Mouse (Mus musculus): ENCODE measurements around the gene Tfip11. TPM values are rescaled to one million over a fixed set of nuclear protein-coding genes. Genes with fewer than 3 reads are reported as not detected.

Gene Tfip11
- polyA plus RNA-seq, 1 experiment = 31.7 TPM

- Histone ChIP-seq H3K4me3 (no peak overlapping the region), H3ac (ENCODE audit: control insufficient read depth, insufficient read length) (no peak overlapping the region), H3K4me2 (ENCODE audit: low read depth) (peak overlapping the region; percentile 70), H3K79me2 (ENCODE audit: control insufficient read depth, insufficient read depth) (peaks cover 100% of the 10 kb centered on the region), H3K27me3 (ENCODE audit: control insufficient read depth, insufficient read depth, insufficient read length) (no peaks in the 10 kb centered on the region), H3K36me3 (ENCODE audit: control insufficient read depth, insufficient read depth) (no peaks in the 10 kb centered on the region)
- TF ChIP-seq REST (IDR thresholded peaks at IDR 0.05; ENCODE audit: insufficient read depth, insufficient read length) (no peak), TCF12 (IDR thresholded peaks at IDR 0.05; ENCODE audit: insufficient read depth, poor library complexity, severe bottlenecking) (no peak), CEBPB (IDR thresholded peaks at IDR 0.05; ENCODE audit: insufficient read depth, poor library complexity, severe bottlenecking) (no peak), USF1 (IDR thresholded peaks at IDR 0.05; ENCODE audit: low read depth) (no peak), SRF (IDR thresholded peaks at IDR 0.05; ENCODE audit: control insufficient read depth, insufficient read length, low read depth) (no peak), TCF3 (IDR thresholded peaks at IDR 0.05; ENCODE audit: insufficient read length, low read depth) (no peak)
These were observed 31.5 kb upstream of the Tfip11 start for GRCm38 (mm10) chr5:112294696-112295095.

- H3K4me2 ChIP-seq (ENCODE audit: low read depth) = peak overlapping the region; percentile 70
- peak in 2 of 3 experiments; percentile 32 to 70 for TF ChIP-seq MYOD1 (IDR thresholded peaks at IDR 0.05; ENCODE audit: control insufficient read depth in 1 of 3, insufficient read length in 2 of 3, low read depth in 2 of 3)
- peak; percentile 3 for TF ChIP-seq POLR2A (IDR thresholded peaks at IDR 0.05; ENCODE audit: insufficient read length, low read depth)
- TF ChIP-seq E2F4 (IDR thresholded peaks at IDR 0.05; ENCODE audit: insufficient read depth) = no peak
- TF ChIP-seq CEBPB (IDR thresholded peaks at IDR 0.05; ENCODE audit: insufficient read depth, poor library complexity, severe bottlenecking) = no peak
These were observed 31.0 kb upstream of the Tfip11 start for GRCm38 (mm10) chr5:112295162-112295561.

GRCm38 (mm10) chr5:112295564-112295963 lies 30.6 kb upstream of the Tfip11 start:
- peaks cover 100% of the 10 kb centered on the region for H3K79me2 ChIP-seq (ENCODE audit: control insufficient read depth, insufficient read depth)
- no peak overlapping the region for H3K4me3 ChIP-seq
- no peak overlapping the region for H3ac ChIP-seq (ENCODE audit: control insufficient read depth, insufficient read length)
- H3K36me3 ChIP-seq (ENCODE audit: control insufficient read depth, insufficient read depth) = no peaks in the 10 kb centered on the region
- H3K4me2 ChIP-seq (ENCODE audit: low read depth) = peak overlapping the region; percentile 70
- H3K27me3 ChIP-seq (ENCODE audit: control insufficient read depth, insufficient read depth, insufficient read length) = no peaks in the 10 kb centered on the region
- TF ChIP-seq TCF3 (IDR thresholded peaks at IDR 0.05; ENCODE audit: insufficient read length, low read depth) (no peak), USF1 (IDR thresholded peaks at IDR 0.05; ENCODE audit: low read depth) (no peak)

More at GRCm38 (mm10) chr5:112295162-112295561, 31.0 kb upstream of the Tfip11 start:
- Histone ChIP-seq H3ac (ENCODE audit: control insufficient read depth, insufficient read length) (no peak overlapping the region), H3K36me3 (ENCODE audit: control insufficient read depth, insufficient read depth) (no peaks in the 10 kb centered on the region), H3K4me3 (no peak overlapping the region), H3K27me3 (ENCODE audit: control insufficient read depth, insufficient read depth, insufficient read length) (no peaks in the 10 kb centered on the region), H3K79me2 (ENCODE audit: control insufficient read depth, insufficient read depth) (peaks cover 100% of the 10 kb centered on the region)

GRCm38 (mm10) chr5:112296404-112297181 lies 29.6 kb upstream of the Tfip11 start:
- H3K79me2 ChIP-seq (ENCODE audit: control insufficient read depth, insufficient read depth) = peaks cover 100% of the 10 kb centered on the region
- H3K36me3 ChIP-seq (ENCODE audit: control insufficient read depth, insufficient read depth) = no peaks in the 10 kb centered on the region
- H3ac ChIP-seq (ENCODE audit: control insufficient read depth, insufficient read length) = no peak overlapping the region
- TF ChIP-seq TCF12 (IDR thresholded peaks at IDR 0.05; ENCODE audit: insufficient read depth, poor library complexity, severe bottlenecking) = no peak
- TF ChIP-seq POLR2AphosphoS2 (IDR thresholded peaks at IDR 0.05; ENCODE audit: insufficient read length, low read depth) = no peak
- TF ChIP-seq REST (IDR thresholded peaks at IDR 0.05; ENCODE audit: insufficient read depth, insufficient read length) = no peak
- no peak for TF ChIP-seq E2F4 (IDR thresholded peaks at IDR 0.05; ENCODE audit: insufficient read depth)
- TF ChIP-seq USF1 (IDR thresholded peaks at IDR 0.05; ENCODE audit: low read depth) = no peak
- TF ChIP-seq MYOD1 (IDR thresholded peaks at IDR 0.05; ENCODE audit: control insufficient read depth in 1 of 3, insufficient read length in 2 of 3, low read depth in 2 of 3) = no peak
- no peak for TF ChIP-seq SRF (IDR thresholded peaks at IDR 0.05; ENCODE audit: control insufficient read depth, insufficient read length, low read depth)
- TF ChIP-seq POLR2A (IDR thresholded peaks at IDR 0.05; ENCODE audit: insufficient read length, low read depth) = no peak
- TF ChIP-seq TCF3 (IDR thresholded peaks at IDR 0.05; ENCODE audit: insufficient read length, low read depth) = no peak
- TF ChIP-seq MAX (IDR thresholded peaks at IDR 0.05; ENCODE audit: low read depth) = no peak
- TF ChIP-seq CEBPB (IDR thresholded peaks at IDR 0.05; ENCODE audit: insufficient read depth, poor library complexity, severe bottlenecking) = no peak
- TF ChIP-seq MYOG (IDR thresholded peaks at IDR 0.05; ENCODE audit: control insufficient read depth in 1 of 3, insufficient read depth in 1 of 3, insufficient read length in 2 of 3, low read depth in 2 of 3) = no peak
- no peaks in the 10 kb centered on the region for H3K27me3 ChIP-seq (ENCODE audit: control insufficient read depth, insufficient read depth, insufficient read length)
- no peak overlapping the region for H3K4me3 ChIP-seq
- peak overlapping the region; percentile 18 for H3K4me2 ChIP-seq (ENCODE audit: low read depth)

GRCm38 (mm10) chr5:112297257-112297656 lies 28.9 kb upstream of the Tfip11 start:
- TF ChIP-seq MAX (IDR thresholded peaks at IDR 0.05; ENCODE audit: low read depth) (no peak), POLR2AphosphoS2 (IDR thresholded peaks at IDR 0.05; ENCODE audit: insufficient read length, low read depth) (peak; percentile 10), SRF (IDR thresholded peaks at IDR 0.05; ENCODE audit: control insufficient read depth, insufficient read length, low read depth) (no peak), MYOD1 (IDR thresholded peaks at IDR 0.05; ENCODE audit: control insufficient read depth in 1 of 3, insufficient read length in 2 of 3, low read depth in 2 of 3) (no peak), USF1 (IDR thresholded peaks at IDR 0.05; ENCODE audit: low read depth) (peak; percentile 32), TCF12 (IDR thresholded peaks at IDR 0.05; ENCODE audit: insufficient read depth, poor library complexity, severe bottlenecking) (no peak), POLR2A (IDR thresholded peaks at IDR 0.05; ENCODE audit: insufficient read length, low read depth) (no peak), E2F4 (IDR thresholded peaks at IDR 0.05; ENCODE audit: insufficient read depth) (no peak)
- Histone ChIP-seq H3K4me2 (ENCODE audit: low read depth) (no peak overlapping the region), H3K4me3 (no peak overlapping the region), H3K27me3 (ENCODE audit: control insufficient read depth, insufficient read depth, insufficient read length) (no peaks in the 10 kb centered on the region), H3ac (ENCODE audit: control insufficient read depth, insufficient read length) (no peak overlapping the region), H3K36me3 (ENCODE audit: control insufficient read depth, insufficient read depth) (no peaks in the 10 kb centered on the region), H3K79me2 (ENCODE audit: control insufficient read depth, insufficient read depth) (peaks cover 100% of the 10 kb centered on the region)
